8 mouse cellular contexts compared by ENCODE assay signal in the genomic region with DNA sequence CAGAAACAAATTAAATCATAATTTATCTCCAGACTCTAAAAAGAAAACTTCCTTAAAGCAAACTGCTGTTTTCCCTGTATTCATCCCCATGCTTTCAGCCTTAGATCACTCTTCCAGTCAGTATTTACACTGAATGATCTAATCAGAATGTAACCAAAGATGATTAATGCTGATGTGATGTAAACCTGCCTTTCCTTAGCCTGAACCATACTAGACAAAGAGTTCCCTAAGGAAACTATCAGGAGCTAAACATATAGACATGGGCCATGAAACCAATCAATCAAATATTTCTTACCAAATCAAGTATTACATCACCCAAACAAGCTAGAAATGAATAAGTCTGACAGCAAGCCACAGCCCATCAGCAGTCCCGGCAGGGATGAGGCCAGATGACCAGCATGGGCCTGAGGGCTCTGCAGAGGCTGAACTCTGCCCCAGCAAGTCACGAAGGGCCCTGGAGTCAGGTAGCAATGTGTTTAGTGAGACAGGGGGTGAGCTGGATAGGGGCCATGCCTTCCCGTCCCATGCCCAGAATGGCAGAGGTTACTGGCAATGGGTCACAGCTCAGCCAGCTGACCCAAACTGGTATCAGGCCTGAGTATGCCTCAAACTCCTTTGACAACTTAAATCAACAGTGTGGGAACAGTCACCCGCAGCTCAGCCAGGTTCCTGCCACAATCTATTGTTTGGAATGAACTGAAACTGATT.
DNase-seq lines count a peak whose midpoint lies in the region.
"Had no signal": no experiment of that assay in that cellular context is flagged by ENCODE, and none has a peak within 500 bp of the region (broad histone marks: within the 10 kb centered on the region; RNA-seq: fewer than 3 reads in every experiment).

No protein-coding gene starts in this region.

- peak; percentile 7 to 18 for DNase-seq in kidney, adult 8-10 months
- DNase-seq in kidney, adult 18-20 months = no peak
- peak; percentile 68 for DNase-seq in Muller cell, postnatal 12 days (ENCODE audit: inconsistent ontology term)
- peak; percentile 23 for DNase-seq in adrenal gland, postnatal 14 days
- DNase-seq in lung, postnatal 25 days (ENCODE audit: low spot score) = peak; percentile 12
- no peak for DNase-seq in ovary, postnatal 10 days (ENCODE audit: low spot score)
- no peak for DNase-seq in layer of hippocampus, postnatal 14 days (ENCODE audit: low spot score in 2 of 2)
- DNase-seq: thymus, adult 18-20 months had no signal

Comparison
In these comparisons a context has a peak if more than half of its experiments do, and no peak if none do; other contexts are left out.
1. DNase-seq: peak in kidney, adult 8-10 months (2 of 2), Muller cell, postnatal 12 days (single experiment), adrenal gland, postnatal 14 days (single experiment) and lung, postnatal 25 days (single experiment); none in kidney, adult 18-20 months (single experiment), ovary, postnatal 10 days (single experiment) and layer of hippocampus, postnatal 14 days (0 of 2).